Mouse (Mus musculus) left cerebral cortex, postnatal 4 days (tissue): Measurements from ENCODE around the gene Teddm1a. TPM values are rescaled to one million over a fixed set of nuclear protein-coding genes. Genes with fewer than 3 reads are reported as not detected.

Experiments
- microRNA-seq: library from miRNA; unstranded; fragments of <30 nt; microRNA quantifications from one replicate; pipeline ENCODE4 v1.2.0, GENCODE M21; 2022
- total RNA-seq, 2 experiments: library from RNA; stranded (reverse); gene quantifications; 2 replicates each; pipeline ENCODE4 v1.2.3; 2021

Gene Teddm1a
- total RNA-seq, 2 experiments from 2014 or later, result not detected

Small RNA genes lying within 50 kb of the gene (microRNA-seq; reads per million reads assigned to microRNA genes)
- gene Mir8114, result 22.0 reads per million, percentile 37 among the genes with 10 or more reads in this experiment

Other genes starting within 250 kb of the Teddm1a start
- 10 to 100 TPM; 22.2 to 27.3 TPM for gene Rgs8, start 238.7 kb upstream of the Teddm1a start, total RNA-seq
- 1 to 10 TPM; 7.2 to 7.8 TPM for gene Rgs16, start 151.4 kb upstream of the Teddm1a start, total RNA-seq
- 10 to 100 TPM; 33.7 to 34.4 TPM for gene Rnasel, start 142.3 kb upstream of the Teddm1a start, total RNA-seq
- 1 to 10 TPM; 1.3 to 1.5 TPM for gene Rgsl1, start 47.6 kb upstream of the Teddm1a start, total RNA-seq
- gene Teddm1b, start 17.4 kb upstream of the Teddm1a start, total RNA-seq, result not detected
- gene Glul, start 8.2 kb downstream of the Teddm1a start, total RNA-seq, result 100 to 1,000 TPM; 359 to 362 TPM
- gene Teddm2, start 8.5 kb downstream of the Teddm1a start, total RNA-seq, result 1 to 10 TPM; 2.1 to 3.5 TPM